Mouse (Mus musculus) bone marrow macrophage, adult 2 months (primary cell): ENCODE results near the gene Pacs2.

Experiments
- CTCF ChIP-seq: IDR thresholded peaks from 2 replicates; pipeline ENCODE4 v1.5.1; 2012; ENCODE audit warnings: low read depth, mild to moderate bottlenecking, low read length, moderate library complexity
- POLR2A ChIP-seq: IDR thresholded peaks from 2 replicates; pipeline ENCODE4 v1.6.1; 2012; ENCODE audit warnings: mild to moderate bottlenecking, low read depth, low read length, borderline replicate concordance

DNA sequence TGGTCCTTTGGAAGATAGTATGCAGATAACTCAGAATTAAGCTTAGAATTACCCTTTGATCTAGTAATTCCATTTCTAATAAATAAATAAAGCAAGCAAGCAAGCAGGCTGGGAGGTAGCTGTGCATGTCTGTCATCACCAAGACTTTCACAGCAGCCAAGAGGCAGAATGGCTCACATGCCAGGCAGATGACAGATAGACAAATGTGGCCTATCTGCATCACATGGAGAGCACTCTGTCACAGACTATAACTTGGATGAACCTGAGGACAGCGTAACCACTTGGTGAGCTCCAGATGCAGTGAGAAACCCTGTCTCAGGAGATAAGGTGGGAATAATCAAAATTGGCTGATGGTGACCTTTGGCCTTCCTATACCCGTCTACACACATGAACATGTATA is 20.8 kb downstream of the Pacs2 start:
- TF ChIP-seq CTCF (no peak), POLR2A (no peak)
